Mouse (Mus musculus): ENCODE measurements around the gene Syngr2.

- TF ChIP-seq POU5F1 (IDR thresholded peaks at IDR 0.05; ENCODE audit: borderline replicate concordance, low read length) (no peak), CTCF (conservative IDR thresholded peaks at IDR 0.05; ENCODE audit: low read length) (no peak)
Observed at GRCm38 (mm10) chr11:117770407-117770806, 39.1 kb upstream of the Syngr2 start.

Measured in E14TG2a.4 (cell line).